Mouse (Mus musculus): ENCODE measurements around the gene Gpr157. TPM values are rescaled to one million over a fixed set of nuclear protein-coding genes. Genes with fewer than 3 reads are reported as not detected.

The Gpr157 gene
- total RNA-seq, 2 experiments from 2014 or later, result 1.1 to 1.4 TPM

DNA sequence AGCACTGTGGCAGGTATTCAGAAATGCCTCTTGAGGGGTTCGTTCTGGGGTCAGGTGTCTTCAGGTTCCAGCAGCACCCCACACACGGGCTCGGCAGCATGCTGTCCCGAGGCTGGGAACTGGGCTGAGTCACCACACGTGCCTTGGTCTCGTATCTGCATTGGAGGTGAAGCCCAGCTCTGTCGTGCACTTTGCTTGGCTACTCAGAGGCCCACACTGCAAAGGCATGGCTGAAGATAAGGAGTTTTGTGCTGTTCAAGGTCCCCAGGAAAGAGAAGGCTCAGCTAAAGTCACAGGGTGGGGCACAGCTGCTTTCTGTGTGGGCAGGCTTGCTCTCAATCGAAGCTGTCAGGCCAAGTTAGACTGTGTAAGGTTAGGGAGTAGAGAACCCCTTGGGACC lies 65.3 kb downstream of the Gpr157 start:
- no peak for TF ChIP-seq CTCF (conservative IDR thresholded peaks at IDR 0.05)
- no peak overlapping the region for H3K27ac ChIP-seq
- DNase-seq (ENCODE audit: low spot score in 2 of 2), result no peak
- H3K4me3 ChIP-seq, result no peak overlapping the region

DNA sequence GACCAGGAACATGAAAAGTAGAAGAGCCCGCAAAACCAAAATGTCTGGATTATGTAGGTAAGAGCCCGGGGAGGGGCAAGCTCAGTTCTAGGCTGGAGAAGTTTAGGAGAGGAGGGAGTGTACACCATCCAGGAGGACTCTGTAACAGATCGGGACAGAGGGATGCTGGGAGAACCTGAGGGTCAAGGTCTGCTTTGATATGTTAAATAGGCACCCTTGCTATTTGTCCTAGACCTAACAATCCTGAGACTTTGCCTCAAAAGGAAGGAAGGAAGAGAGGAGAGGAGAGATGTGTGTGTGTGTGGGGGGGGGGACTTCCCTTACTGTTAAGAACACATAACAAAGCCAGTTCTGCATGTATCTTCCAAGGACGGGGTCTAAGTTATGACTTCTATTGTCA lies 68.1 kb downstream of the Gpr157 start:
- TF ChIP-seq CTCF (conservative IDR thresholded peaks at IDR 0.05), result no peak
- H3K4me3 ChIP-seq, result no peak overlapping the region
- H3K27ac ChIP-seq, result no peak overlapping the region
- no peak for DNase-seq (ENCODE audit: low spot score in 2 of 2)

Small RNA genes within 50 kb of the gene (microRNA-seq; reads per million reads assigned to microRNA genes)
- 286 to 745 reads per million in 2 experiments for gene Mir34a

Other genes with a start within 250 kb of the Gpr157 start
- gene Spsb1, start 132.3 kb upstream of the Gpr157 start, total RNA-seq (2021), result 10 to 100 TPM; 30.3 to 33.3 TPM
- 10 to 100 TPM in 1 of 2 experiments, 1 to 10 TPM in 1; 9.5 to 11.1 TPM for gene H6pd, start 78.3 kb upstream of the Gpr157 start, total RNA-seq (2021)
- gene Slc2a5, start 31.9 kb downstream of the Gpr157 start, total RNA-seq (2021), result 1 to 10 TPM; 4.6 to 5.5 TPM
- gene Slc2a7, start 61.6 kb downstream of the Gpr157 start, total RNA-seq (2021), result not detected
- not detected for gene Car6, start 114.0 kb downstream of the Gpr157 start, total RNA-seq (2021)
- 100 to 1,000 TPM; 416 to 423 TPM for gene Eno1, start 149.4 kb downstream of the Gpr157 start, total RNA-seq (2021)
- 100 to 1,000 TPM; 144 to 153 TPM for gene Rere, start 194.3 kb downstream of the Gpr157 start, total RNA-seq (2021)

All from layer of hippocampus, adult 2 months (tissue).